Mouse (Mus musculus) left cerebral cortex, postnatal 25 days (tissue): Measurements from ENCODE around the gene Fam71e2. TPM values are rescaled to one million over a fixed set of nuclear protein-coding genes. Genes with fewer than 3 reads are reported as not detected.

Source experiments
- DNase-seq, 2 experiments: peaks; one replicate each; pipeline ENCODE4 v3.0.0; 2022; ENCODE audit warnings: low spot score in 2 of 2, mixed read lengths in 1 of 2
- intact Hi-C: fragments of 180-260 bp; cut with DNase I; formaldehyde crosslinking; loops from one replicate; pipeline ENCODE4 v1.15.1; 2025
- total RNA-seq, 2 experiments: library from RNA; stranded (reverse); gene quantifications; 2 replicates each; pipeline ENCODE4 v1.2.3; 2021

Gene Fam71e2
- total RNA-seq, 2 experiments from 2014 or later, result not detected

DNA sequence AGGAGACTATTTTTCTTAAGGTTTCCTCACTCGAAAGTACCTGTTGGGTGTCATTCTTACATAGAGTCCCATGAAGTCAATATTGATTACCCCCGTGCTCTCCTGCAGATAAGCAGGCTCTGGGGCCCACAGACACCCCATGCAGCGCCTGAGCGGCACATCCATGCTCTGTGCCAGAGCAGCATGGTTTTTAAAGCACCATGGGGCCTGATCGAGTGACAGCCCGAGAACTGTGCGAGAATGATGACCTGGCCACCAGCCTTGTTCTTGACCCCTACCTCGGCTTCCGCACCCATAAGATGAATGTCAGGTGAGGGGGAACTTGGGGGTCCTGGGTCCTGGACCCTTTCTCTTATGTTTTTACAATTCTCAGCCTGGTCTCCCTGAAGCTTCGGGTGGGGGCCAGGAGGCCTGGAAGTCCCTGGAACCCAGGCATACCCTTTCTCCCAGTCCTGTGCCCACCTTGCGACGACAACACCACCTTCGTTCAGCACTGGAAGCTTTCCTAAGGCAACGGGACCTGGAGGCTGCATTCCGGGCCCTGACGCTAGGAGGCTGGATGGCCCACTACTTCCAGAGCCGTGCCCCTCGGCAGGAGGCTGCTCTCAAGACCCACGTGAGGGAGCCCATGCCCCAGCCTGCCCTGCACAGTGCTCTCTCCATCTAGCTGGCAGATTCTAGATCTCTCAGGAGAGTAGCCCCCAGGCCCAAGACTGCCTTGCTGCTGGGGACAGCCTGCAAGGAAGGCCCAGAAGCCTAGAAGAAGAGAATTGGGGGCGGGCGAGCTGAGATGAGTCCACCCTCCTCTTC, 29.2 kb downstream of the Fam71e2 start:
- intact Hi-C loops, result no loop called here
- no peak for DNase-seq

DNA sequence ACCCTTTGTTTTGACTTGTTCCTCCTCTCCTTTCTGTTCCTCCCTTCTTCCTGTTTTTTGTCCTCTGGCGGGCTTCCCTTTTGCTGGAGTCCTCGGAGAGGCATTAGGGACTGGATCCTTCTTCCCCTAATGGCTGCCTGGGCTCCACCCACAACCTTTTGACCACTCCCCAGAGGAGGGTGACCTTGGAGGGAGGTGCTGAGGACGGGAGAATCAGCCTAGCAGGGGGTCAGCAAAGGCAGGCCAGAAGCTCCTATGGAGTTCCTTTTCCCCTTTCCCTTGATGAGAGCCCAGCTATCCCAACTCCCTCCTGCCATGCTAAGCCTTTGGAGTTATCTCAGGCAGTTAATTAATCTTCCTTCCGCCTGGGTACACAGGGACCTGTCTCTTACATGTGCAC, 30.0 kb downstream of the Fam71e2 start:
- DNase-seq, result peak in 1 of 2 experiments; percentile 24
- intact Hi-C loops, result no loop called here

DNA sequence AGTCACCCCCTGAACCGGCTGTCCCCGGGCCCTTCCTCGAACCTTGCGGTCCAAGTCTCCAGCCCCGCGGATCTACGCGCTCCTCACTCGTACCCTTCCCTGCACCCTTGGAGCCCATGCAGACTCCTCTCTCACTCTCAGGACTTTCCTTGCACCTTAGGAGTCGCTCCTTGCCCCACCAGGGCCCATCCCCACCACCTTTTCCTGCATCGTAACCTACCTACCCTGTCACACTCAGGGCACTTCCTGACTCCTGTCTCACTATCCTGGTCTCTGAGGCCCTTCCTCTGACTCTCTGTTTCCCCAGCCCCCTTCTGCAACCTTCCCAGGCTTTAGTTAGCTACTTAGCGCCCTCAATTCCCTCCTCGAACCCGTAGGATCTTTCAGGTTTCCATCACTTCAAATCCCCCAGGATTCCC, 30.8 kb downstream of the Fam71e2 start:
- intact Hi-C loops, result no loop called here
- no peak for DNase-seq

DNA sequence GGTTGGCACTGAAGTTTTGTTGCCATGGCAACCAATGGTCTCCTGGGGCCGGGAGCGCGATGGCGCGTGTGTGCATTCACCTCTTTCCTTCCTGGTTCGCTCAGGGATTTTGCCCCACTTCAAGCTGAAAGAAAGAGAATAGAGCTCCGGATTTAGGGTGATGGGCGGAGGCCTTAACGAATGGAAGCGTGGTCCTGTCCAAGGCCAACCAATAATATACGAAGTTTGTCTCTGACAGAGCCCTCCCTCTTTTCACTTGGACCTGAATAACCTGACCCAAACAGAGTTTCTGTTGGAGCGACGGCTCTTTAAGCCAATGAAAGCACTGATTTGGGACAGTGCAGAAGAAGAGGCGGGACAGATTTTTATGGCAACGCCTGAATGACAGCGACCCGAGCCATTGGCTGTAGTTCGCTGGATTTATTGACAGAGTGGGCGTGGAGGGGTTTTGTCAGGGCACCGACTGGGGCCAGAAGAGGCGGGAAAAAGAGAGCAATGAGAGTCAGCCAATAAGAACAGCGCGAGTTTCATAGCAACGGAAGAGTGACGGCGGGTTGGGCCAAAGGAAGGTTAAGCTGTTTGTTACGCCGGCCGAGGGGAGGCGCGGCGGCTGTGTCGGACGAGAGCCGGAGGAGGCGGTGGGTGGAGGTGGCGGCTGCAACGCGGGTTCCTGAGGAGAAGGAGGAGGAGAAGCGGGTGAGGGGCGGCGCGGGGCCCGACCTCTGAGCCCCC, 31.4 kb downstream of the Fam71e2 start, which contains the start of gene Kmt5c:
Gene Kmt5c (plus strand): TSS at position 572 of the 732 bp plus-strand sequence.
- intact Hi-C loops, result loop anchor here (2.0 kb wide), 1 partner anchor 53 kb away; the partner anchor contains the start of gene Rpl28
- DNase-seq, result peak; percentile 98 to 100

DNA sequence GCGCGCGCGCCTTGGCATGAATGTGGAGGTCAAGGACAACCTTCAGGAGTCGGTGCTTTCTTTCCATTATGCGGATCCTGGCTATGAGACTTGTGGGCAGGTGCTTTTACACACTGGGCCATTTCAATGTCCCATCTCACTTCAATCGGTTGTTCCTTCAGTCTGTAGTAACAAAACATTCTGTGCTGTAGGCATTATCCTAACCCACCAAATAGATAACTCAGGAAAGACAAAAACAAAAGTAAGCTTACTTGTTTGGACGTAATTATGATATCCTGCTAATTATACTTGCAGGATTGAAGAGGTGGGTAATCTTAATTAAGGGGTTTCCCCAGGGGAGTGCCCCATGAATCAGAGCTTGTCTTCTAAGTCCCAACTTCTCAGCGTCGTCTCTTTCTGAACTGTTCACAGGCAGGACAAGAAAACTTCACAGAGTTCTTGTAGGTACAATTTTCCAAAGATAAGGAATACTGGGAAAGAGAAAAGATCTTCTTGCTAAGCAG, 32.0 kb downstream of the Fam71e2 start:
- no peak for DNase-seq
- intact Hi-C loops, result loop anchor here (2.0 kb wide), 1 partner anchor 54 kb away; the partner anchor contains the start of gene Rpl28

DNA sequence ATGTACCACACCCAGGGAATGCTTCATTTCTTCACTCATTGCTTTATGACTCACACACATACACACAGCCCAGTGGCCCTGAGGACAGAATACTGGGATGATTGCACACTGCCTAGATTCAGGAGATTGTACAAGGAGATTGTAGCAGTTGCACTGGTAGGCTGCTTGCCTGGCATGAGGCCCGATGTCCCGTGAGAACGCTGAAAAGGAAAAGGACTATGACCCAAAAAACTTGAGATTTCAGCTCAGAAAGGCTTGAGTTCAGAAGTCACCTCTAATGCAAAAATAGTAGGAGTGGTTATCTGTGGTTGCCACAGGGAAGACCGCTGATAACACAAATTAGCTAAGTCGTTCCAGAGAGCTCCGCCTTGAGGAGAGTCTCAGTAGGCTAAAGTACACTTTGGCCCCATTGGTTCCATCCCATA, 38.1 kb downstream of the Fam71e2 start:
- intact Hi-C loops, result no loop called here
- no peak for DNase-seq

DNA sequence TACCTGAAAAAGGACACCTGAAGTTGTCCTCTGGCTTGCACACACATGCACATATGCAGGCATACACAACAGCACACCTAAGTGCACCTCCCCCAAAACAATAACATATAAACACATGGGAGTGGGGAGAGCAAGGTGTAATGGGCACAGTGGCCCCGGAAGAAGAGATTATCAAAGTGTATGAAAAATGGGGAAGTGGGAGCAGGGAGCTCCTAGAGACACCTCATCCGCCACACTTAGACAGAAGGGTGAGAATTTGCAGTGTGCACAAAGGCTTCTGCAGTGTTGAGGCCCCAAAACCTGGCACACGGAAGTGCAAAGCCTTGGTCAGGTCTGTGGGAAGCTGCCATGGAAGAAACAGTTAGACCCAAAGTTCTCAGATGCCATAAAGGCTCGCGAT, 40.0 kb downstream of the Fam71e2 start:
- intact Hi-C loops, result no loop called here

DNA sequence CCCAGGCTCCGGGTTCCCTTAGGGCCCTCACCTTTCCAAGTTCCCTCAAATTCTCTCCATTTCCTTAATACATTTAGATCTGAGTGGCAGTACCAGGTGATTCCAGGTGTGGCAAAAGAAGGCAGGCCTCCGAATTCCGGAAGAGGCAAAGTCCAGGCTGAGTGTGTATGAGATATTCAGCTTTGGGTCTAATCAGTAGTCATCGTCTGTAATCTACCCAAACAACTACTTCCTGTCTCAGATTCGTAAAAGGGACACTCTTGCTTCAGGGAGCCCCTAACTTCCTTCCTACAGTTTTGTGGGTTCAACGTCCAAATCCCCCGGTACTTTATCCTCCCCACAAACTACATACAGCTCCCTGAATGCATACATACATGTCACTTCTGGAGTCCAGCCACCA, 45.9 kb downstream of the Fam71e2 start, which contains the start of gene Tmem150b:
Gene Tmem150b (minus strand): TSS at position 81 of the 400 bp plus-strand sequence.
- DNase-seq, result no peak
- intact Hi-C loops, result no loop called here

More for the DNA sequence above, 40.0 kb downstream of the Fam71e2 start:
- DNase-seq, result no peak

DNA sequence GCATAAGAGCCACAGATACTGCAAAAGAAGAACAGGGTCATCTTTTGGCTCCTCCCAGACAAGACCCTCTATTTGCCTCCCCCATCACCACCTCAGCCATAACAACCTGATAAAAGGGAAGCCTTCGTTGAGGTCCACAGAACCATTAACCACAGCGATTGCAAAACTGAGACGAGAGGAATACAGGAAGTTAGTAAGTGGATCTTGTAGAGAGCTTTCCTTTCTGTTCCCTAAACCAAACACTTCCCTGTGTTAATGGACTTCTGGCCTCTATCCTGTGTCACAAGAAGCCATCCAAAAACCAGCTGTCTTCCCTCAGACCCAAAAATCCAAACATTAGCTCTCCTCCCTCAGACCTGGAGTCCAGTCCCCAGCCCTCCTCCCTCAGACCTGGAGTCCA, 46.7 kb downstream of the Fam71e2 start:
- intact Hi-C loops, result no loop called here
- no peak for DNase-seq

DNA sequence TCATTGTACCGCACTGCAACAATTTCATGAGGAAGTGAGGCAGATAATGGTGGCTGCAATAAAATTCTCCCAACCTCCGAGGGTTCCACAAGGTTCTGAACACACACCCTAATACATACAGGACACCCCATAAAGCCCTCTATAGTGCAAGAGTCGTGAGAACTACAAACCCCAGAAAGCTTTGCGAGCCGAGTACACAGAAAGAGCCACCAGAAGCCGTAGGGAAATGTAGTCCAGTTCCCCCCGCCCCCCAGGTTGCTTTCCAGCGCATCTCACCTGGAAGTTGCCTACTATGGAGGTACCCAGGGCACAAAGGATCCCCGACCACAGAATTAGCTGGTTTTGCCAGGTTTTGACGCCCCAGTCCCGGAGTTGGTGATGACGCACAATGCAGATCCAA, 47.6 kb downstream of the Fam71e2 start:
- intact Hi-C loops, result no loop called here
- DNase-seq, result peak; percentile 51 to 72

DNA sequence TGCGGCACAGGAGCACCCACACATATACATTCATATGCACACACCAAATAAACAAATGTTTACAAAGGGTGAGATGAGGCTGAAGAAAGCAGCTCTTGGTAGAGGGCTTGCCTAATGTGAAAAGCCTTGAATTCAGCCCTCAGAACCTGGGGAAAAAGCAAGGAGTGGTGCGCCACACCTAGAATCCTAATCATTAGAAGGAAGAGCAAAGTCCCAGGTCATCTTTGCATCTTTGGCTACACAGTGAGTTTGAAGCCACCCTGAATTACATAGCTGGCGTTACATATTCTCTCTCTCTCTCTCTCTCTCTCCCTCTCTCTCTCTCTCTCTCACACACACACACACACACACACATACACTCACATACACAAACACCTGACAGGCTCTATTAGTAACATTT, 51.8 kb downstream of the Fam71e2 start:
- intact Hi-C loops, result no loop called here
- DNase-seq, result no peak

DNA sequence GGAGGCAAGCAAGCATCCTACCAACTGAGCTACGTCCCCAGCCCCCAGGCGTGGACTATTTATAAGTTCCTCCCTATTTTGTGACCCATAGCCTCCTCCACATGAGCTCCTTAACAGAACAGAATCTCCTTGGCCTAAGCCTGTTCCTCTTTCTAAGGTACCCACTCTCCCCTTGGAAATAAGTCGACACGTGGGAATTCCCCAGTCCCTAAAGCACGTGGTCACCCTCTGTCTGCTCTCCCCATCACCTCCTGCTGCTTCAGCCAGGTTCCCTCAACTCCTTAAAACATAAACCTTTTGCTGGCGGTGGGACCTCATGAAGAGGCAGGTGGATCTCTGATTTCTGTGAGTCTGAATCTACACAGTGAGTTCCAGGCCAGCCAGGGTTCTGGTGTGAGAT, 54.1 kb downstream of the Fam71e2 start:
- no peak for DNase-seq

DNA sequence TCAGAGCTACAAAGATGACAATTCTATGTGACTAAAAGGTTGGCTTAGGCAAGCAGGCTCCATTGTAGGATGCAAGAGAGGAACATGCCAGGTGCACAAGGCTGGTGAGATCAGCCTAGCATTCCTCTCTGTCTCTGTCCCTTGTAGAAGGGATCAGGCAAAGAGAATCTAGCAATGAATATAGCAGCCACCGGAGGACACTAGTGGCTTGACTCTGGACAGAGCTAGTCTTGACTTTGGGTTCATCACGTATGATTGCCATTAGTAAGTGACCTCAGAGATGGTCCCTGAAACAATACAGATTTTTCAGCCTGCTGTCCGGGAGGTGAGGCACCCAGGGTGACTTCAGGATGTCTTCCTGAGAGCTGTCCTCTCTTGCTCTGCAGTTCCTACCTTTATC, 58.5 kb downstream of the Fam71e2 start:
- intact Hi-C loops, result no loop called here
- no peak for DNase-seq

More for the DNA sequence above, 54.1 kb downstream of the Fam71e2 start:
- intact Hi-C loops, result no loop called here

DNA sequence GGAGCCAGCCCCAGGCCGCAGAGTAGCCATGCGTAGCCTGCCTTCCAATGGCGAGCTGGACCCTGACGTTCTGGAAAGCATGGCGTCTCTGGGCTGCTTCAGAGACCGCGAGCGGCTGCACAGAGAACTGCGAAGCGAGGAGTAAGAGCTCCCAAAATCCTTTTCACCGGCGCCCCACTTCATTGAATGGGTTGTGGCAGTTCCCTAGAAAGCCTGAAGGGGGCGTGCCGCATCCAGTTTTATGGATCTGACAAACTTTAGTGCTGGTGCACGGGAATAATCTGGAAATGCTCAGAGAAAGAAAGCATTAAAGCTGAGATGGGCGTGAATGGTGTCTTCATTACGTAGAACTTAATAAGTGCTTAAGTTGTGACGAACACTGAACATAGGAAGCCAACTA, 66.0 kb downstream of the Fam71e2 start:
- DNase-seq, result no peak

More for the DNA sequence above, 66.0 kb downstream of the Fam71e2 start:
- intact Hi-C loops, result no loop called here

Other genes with a start within 250 kb of the Fam71e2 start
- gene Tnni3, start 247.1 kb downstream of the Fam71e2 start, total RNA-seq, result 1 to 10 TPM; 1.0 to 1.2 TPM
- under 1 TPM; 0.23 to 0.46 TPM for gene Dnaaf3, start 238.8 kb downstream of the Fam71e2 start, total RNA-seq
- gene Syt5, start 223.8 kb downstream of the Fam71e2 start, total RNA-seq, result 100 to 1,000 TPM; 261 to 281 TPM
- under 1 TPM; 0.46 to 0.71 TPM for gene Ptprh, start 167.3 kb downstream of the Fam71e2 start, total RNA-seq
- gene Tmem86b, start 139.9 kb downstream of the Fam71e2 start, total RNA-seq, result 10 to 100 TPM; 14.0 to 16.7 TPM
- gene Ppp6r1, start 112.3 kb downstream of the Fam71e2 start, total RNA-seq, result 100 to 1,000 TPM; 145 to 148 TPM
- 100 to 1,000 TPM in 1 of 2 experiments, 10 to 100 TPM in 1; 91.8 to 105 TPM for gene Hspbp1, start 86.2 kb downstream of the Fam71e2 start, total RNA-seq
- 100 to 1,000 TPM; 394 to 407 TPM for gene Brsk1, start 80.7 kb downstream of the Fam71e2 start, total RNA-seq
- gene Tmem150b, start 46.1 kb downstream of the Fam71e2 start, total RNA-seq, result not detected
- gene Kmt5c, start 31.2 kb downstream of the Fam71e2 start, total RNA-seq, result 10 to 100 TPM; 25.0 to 30.4 TPM
- gene Cox6b2, start 18.2 kb downstream of the Fam71e2 start, total RNA-seq, result 1 to 10 TPM; 4.6 to 5.9 TPM
- gene Il11, start 11.6 kb upstream of the Fam71e2 start, total RNA-seq, result under 1 TPM; 0.69 to 0.83 TPM
- gene Tmem190, start 11.6 kb upstream of the Fam71e2 start, total RNA-seq, result not detected
- gene Tmem238, start 18.4 kb upstream of the Fam71e2 start, total RNA-seq, result 1 to 10 TPM; 2.3 to 3.0 TPM
- 100 to 1,000 TPM; 428 to 431 TPM for gene Rpl28, start 21.6 kb upstream of the Fam71e2 start, total RNA-seq
- 100 to 1,000 TPM; 108 to 110 TPM for gene Ube2s, start 41.3 kb upstream of the Fam71e2 start, total RNA-seq
- gene Shisa7, start 73.4 kb upstream of the Fam71e2 start, total RNA-seq, result 100 to 1,000 TPM; 115 to 148 TPM
- gene Isoc2b, start 99.0 kb upstream of the Fam71e2 start, total RNA-seq, result 1 to 10 TPM; 3.3 to 4.1 TPM
- 10 to 100 TPM; 10.4 to 11.0 TPM for gene Isoc2a, start 105.9 kb upstream of the Fam71e2 start, total RNA-seq
- under 1 TPM in 1 of 2 experiments, not detected in 1; 0.25 TPM for gene Gm36210, start 135.2 kb upstream of the Fam71e2 start, total RNA-seq
- gene Zfp628, start 143.9 kb upstream of the Fam71e2 start, total RNA-seq, result 10 to 100 TPM; 14.3 to 14.6 TPM
- 100 to 1,000 TPM in 1 of 2 experiments, 10 to 100 TPM in 1; 94.4 to 103 TPM for gene Nat14, start 150.7 kb upstream of the Fam71e2 start, total RNA-seq
- gene Ssc5d, start 154.5 kb upstream of the Fam71e2 start, total RNA-seq, result 1 to 10 TPM; 2.3 to 2.4 TPM
- not detected for gene Sbk2, start 193.1 kb upstream of the Fam71e2 start, total RNA-seq
- under 1 TPM; 0.34 to 0.85 TPM for gene Sbk3, start 199.9 kb upstream of the Fam71e2 start, total RNA-seq
- gene Zfp579, start 224.9 kb upstream of the Fam71e2 start, total RNA-seq, result 10 to 100 TPM; 24.8 to 33.7 TPM
- gene Zfp524, start 243.1 kb upstream of the Fam71e2 start, total RNA-seq, result 1 to 10 TPM; 6.9 TPM
- gene Fiz1, start 243.4 kb upstream of the Fam71e2 start, total RNA-seq, result 10 to 100 TPM; 21.2 to 31.2 TPM
- gene Gm44973, start 244.2 kb upstream of the Fam71e2 start, total RNA-seq, result not detected
- 10 to 100 TPM; 32.9 to 34.5 TPM for gene Zfp865, start 249.1 kb upstream of the Fam71e2 start, total RNA-seq
- 10 to 100 TPM; 52.0 to 65.0 TPM for gene Ccdc106, start 249.3 kb upstream of the Fam71e2 start, total RNA-seq